Mouse (Mus musculus) megakaryocyte, embryonic 14.5 days (primary cell): Measurements from ENCODE around the gene Vsir. TPM values are rescaled to one million over a fixed set of nuclear protein-coding genes. Genes with fewer than 3 reads are reported as not detected.

Experiments
- H3K27me3 ChIP-seq: replicated peaks from 2 replicates; pipeline ENCODE3; 2012; ENCODE audit warnings: inconsistent platforms
- H3K36me3 ChIP-seq: replicated peaks from 2 replicates; pipeline ENCODE3; 2012; ENCODE audit warnings: low read length, inconsistent platforms, mixed read lengths
- H3K4me1 ChIP-seq: 2 replicates; pipeline ENCODE4 v1.6.1; 2012; ENCODE audit warnings: inconsistent platforms
- H3K4me3 ChIP-seq: replicated peaks from 2 replicates; pipeline ENCODE3; 2012; ENCODE audit warnings: moderate library complexity, mild to moderate bottlenecking, inconsistent platforms
- H3K9me3 ChIP-seq: 2 replicates; pipeline ENCODE4 v1.6.1; 2012; ENCODE audit warnings: inconsistent platforms
- FLI1 ChIP-seq: IDR thresholded peaks from 2 replicates; pipeline ENCODE4 v1.6.1; 2012; ENCODE audit warnings: low read length, inconsistent platforms, mixed read lengths
- GATA1 ChIP-seq: IDR thresholded peaks from 3 replicates; pipeline ENCODE4 v1.6.1; 2012; ENCODE audit warnings: mixed read lengths, low read length, inconsistent platforms, borderline replicate concordance
- polyA plus RNA-seq: library from polyadenylated mRNA; stranded (reverse); fragments of >175 nt; gene quantifications from 2 replicates; pipeline ENCODE4 v1.2.3, GENCODE M21; 2012; ENCODE audit warnings: low replicate concordance; ENCODE audit not compliant: insufficient read depth

The Vsir gene
- polyA plus RNA-seq, 1 experiment = 107 TPM

DNA sequence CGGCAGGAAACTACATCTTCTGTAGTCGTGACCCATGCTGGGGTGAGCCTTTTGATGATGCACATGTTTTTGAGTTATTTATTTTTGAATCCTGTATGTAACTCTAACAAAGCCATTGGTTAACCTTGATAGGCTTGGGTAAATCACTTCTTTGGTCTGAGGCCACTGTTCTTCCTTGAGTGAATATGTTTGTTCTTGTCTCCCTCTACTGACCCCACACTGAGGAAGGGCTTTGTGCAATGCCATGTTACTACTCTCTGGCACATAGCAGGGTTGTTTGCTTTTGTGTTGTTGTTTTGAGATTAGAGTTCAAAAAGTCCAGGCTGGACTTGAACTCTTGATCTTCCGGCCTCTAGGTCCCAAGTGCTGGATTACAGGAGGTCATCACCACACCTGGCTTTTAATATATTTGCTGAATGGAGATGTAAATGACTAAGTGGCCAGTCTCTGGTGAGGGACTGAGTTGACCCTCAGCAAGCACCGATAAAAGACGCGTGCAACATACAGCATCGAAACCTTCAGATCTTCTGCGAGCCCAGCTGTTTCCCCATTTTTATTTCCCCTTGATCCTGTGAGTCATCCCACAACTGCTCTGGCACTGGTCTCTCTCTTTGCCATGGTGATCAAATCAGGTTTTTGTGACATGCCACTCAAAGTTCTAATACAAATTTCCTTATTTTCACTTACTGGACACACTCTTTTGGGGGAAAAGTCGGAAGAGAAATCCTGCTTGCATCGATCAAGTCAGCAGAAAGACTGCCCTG lies 51.6 kb downstream of the Vsir start:
- H3K4me3 ChIP-seq = no peak overlapping the region
- peaks cover 31% of the 10 kb centered on the region for H3K27me3 ChIP-seq
- no peak for TF ChIP-seq GATA1
- no peak for TF ChIP-seq FLI1
- H3K36me3 ChIP-seq = peaks cover 3% of the 10 kb centered on the region
- peaks cover 39% of the 10 kb centered on the region for H3K4me1 ChIP-seq
- H3K9me3 ChIP-seq = no peaks in the 10 kb centered on the region

DNA sequence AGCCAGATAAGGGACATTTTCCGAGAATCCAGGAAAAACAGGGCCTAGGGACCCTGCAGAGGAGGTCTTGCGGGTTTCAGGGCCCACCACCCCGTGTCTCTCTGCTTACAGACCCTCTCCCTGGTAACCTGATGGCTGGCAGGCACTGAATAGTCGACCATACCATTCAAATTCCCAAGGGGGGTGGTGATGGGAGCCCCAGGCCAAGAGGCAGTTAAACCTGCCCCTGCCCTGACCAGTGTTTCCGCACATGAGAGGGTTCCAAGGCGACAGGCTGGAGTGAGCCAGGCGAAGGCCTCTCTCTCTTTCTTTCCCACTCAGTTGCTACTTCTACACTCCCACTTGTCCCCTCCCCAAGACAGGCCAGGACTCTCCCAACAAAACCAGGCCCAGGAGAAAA lies 52.8 kb downstream of the Vsir start, which contains the start of gene Gm17455:
TSS of gene Gm17455 (plus strand) at position 278 of the 400 bp plus-strand sequence.
- Histone ChIP-seq H3K36me3 (no peaks in the 10 kb centered on the region), H3K4me1 (peaks cover 37% of the 10 kb centered on the region), H3K9me3 (no peaks in the 10 kb centered on the region), H3K4me3 (no peak within 1 kb of the TSS), H3K27me3 (peaks cover 42% of the 10 kb centered on the region)
- TF ChIP-seq GATA1 (no peak), FLI1 (no peak)

DNA sequence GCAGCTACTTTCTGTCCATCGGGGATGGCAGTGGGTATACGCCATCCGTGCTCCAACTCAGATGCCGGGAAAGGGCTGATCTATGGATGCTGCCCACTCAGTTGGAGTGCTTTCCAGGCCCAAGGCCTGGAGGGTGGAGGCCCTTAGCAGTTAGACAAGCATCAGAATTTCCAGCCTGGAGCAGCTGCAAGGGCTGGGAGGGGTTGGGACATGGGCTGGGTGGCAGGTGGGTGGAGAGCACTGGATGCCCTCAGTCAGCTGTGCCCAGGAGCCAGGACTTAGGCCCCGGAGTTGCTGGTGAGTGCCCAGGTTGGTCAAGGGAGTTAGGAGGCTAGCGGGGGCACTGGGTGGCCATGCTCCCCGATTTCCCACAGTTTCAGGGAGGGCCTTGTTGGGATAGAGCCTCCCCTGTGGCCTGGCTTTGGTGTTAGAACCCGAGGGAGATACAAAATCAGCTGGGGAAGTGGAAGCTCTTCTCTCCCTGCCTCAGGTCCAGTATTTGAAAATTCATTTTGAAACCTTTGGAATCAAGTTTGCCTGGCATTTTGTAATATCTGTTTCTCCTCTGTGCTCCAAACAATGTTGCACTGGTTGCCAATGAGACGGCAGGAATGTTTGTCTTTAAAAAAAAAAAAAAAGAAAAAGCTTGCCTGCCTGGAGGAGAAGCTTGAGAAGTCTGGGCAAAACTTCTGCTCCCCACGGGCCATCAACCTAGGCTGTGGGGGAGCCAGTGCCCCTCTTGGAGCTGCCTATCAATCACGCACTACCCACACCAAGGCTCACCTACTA lies 54.0 kb downstream of the Vsir start:
- TF ChIP-seq GATA1 (no peak), FLI1 (no peak)
- Histone ChIP-seq H3K9me3 (no peaks in the 10 kb centered on the region), H3K27me3 (peaks cover 49% of the 10 kb centered on the region), H3K4me1 (peaks cover 33% of the 10 kb centered on the region; the same call in 1 of the 2 replicates), H3K4me3 (no peak overlapping the region), H3K36me3 (no peaks in the 10 kb centered on the region)

- H3K9me3 ChIP-seq = no peaks in the 10 kb centered on the region
- H3K36me3 ChIP-seq = no peaks in the 10 kb centered on the region
- peaks cover 76% of the 10 kb centered on the region for H3K27me3 ChIP-seq
- TF ChIP-seq FLI1 = no peak
- peaks cover 26% of the 10 kb centered on the region; the same call in 1 of the 2 replicates for H3K4me1 ChIP-seq
- H3K4me3 ChIP-seq = no peak overlapping the region
These were observed 59.0 kb downstream of the Vsir start for GRCm38 (mm10) chr10:60405460-60406177.

GRCm38 (mm10) chr10:60407831-60408230 lies 61.2 kb downstream of the Vsir start:
- peaks cover 82% of the 10 kb centered on the region for H3K27me3 ChIP-seq
- H3K36me3 ChIP-seq = no peaks in the 10 kb centered on the region
- no peaks in the 10 kb centered on the region for H3K9me3 ChIP-seq
- peak overlapping the region; percentile 18 for H3K4me3 ChIP-seq
- H3K4me1 ChIP-seq = peaks cover 29% of the 10 kb centered on the region; the same call in 1 of the 2 replicates
- TF ChIP-seq GATA1 (no peak), FLI1 (no peak)

- no peak for TF ChIP-seq FLI1
- TF ChIP-seq GATA1 = no peak
- no peak overlapping the region for H3K4me3 ChIP-seq
These were observed 65.1 kb downstream of the Vsir start for GRCm38 (mm10) chr10:60411794-60412193.

DNA sequence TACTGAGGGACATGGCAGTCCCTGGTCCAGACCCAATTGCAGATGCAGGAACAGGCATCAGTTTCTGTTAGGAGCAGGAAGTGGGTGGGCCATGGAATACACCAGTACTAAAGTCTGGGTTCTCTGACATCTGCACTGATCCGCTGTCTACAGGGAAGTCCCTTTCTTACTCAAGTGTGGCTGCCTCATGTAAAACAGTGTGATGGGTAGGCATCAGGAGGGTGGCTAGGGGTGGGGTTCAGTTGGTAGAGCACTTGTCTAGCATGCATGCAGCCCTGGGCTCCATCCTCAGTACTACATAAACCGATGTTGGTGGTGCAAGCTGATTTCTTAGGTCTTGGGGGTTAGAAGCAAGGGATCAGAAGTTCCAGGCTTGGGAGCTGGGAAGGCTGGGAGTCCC lies 67.1 kb downstream of the Vsir start:
- peaks cover 80% of the 10 kb centered on the region for H3K27me3 ChIP-seq
- no peak overlapping the region for H3K4me3 ChIP-seq
- H3K4me1 ChIP-seq = peaks cover 4% of the 10 kb centered on the region; the same call in 1 of the 2 replicates
- H3K9me3 ChIP-seq = no peaks in the 10 kb centered on the region
- no peaks in the 10 kb centered on the region for H3K36me3 ChIP-seq
- TF ChIP-seq GATA1 (no peak), FLI1 (no peak)

More at GRCm38 (mm10) chr10:60411794-60412193, 65.1 kb downstream of the Vsir start:
- Histone ChIP-seq H3K36me3 (no peaks in the 10 kb centered on the region), H3K9me3 (no peaks in the 10 kb centered on the region), H3K4me1 (peaks cover 13% of the 10 kb centered on the region; the same call in 1 of the 2 replicates), H3K27me3 (peaks cover 89% of the 10 kb centered on the region)

DNA sequence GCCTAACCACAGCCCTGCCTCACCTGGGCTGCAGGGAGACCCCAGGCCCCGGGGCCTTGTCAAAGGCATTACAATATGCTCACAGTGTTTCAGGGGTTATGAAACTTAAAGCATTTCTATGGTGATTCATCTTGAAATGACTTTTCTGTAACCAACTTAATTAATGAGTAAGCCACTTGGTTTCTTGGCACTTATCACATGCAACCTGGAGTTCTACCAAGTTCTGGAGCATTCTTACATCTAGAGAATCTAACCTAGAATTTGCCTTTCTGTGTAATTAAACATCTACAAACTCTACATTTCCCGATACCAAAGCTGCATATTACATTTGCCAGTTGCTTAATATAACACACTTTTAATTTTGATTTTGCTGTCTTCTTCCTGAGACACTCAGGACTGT lies 70.4 kb downstream of the Vsir start:
- Histone ChIP-seq H3K4me1 (peaks cover 3% of the 10 kb centered on the region; the same call in 1 of the 2 replicates), H3K9me3 (no peaks in the 10 kb centered on the region), H3K36me3 (no peaks in the 10 kb centered on the region), H3K27me3 (peaks cover 67% of the 10 kb centered on the region), H3K4me3 (no peak overlapping the region)
- TF ChIP-seq FLI1 (no peak), GATA1 (no peak)

DNA sequence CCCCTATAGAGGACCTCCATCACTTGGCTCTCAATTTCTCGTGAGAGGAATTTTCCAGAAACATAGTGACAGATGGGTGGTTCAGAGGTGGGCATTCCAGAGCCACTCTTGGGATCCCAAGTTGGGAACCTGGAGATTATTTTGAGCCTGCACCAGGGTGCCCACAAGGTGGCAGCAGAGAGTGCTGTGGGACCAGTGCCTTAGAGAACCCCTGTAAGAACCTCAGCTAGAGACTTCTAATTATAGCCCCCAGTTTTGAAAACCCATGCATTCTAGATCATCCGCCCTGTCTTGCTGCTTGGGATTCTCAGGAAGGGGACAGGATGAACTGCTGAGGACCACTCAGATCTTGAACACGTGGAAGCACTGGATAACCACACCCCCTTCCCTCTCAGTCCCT lies 71.5 kb downstream of the Vsir start:
- Histone ChIP-seq H3K4me1 (peaks cover 3% of the 10 kb centered on the region; the same call in 1 of the 2 replicates), H3K27me3 (peaks cover 64% of the 10 kb centered on the region), H3K4me3 (no peak overlapping the region), H3K36me3 (no peaks in the 10 kb centered on the region), H3K9me3 (no peaks in the 10 kb centered on the region)
- TF ChIP-seq GATA1 = no peak
- no peak for TF ChIP-seq FLI1

DNA sequence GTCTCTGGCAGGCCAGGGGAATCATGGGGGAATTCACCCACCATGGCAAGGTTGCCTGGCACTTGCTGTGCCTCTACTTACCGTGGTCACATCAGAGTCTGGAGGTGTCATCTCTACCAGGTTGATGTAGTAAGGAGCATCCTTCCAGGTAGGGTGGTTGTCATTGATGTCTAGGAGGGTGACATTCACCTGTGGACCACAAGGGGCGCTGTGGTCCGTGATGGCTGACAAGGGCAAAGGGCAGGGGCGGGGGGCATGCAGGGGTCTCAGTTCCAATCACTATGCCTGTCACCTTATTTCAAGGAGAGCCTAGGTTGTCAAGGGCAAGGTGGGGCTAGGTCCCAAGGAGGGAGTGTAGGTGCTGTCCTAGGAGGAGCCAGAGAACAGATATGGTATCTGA lies 73.0 kb downstream of the Vsir start:
- TF ChIP-seq GATA1 = no peak
- no peak for TF ChIP-seq FLI1
- Histone ChIP-seq H3K4me1 (peaks cover 3% of the 10 kb centered on the region; the same call in 1 of the 2 replicates), H3K9me3 (no peaks in the 10 kb centered on the region), H3K4me3 (no peak overlapping the region), H3K27me3 (peaks cover 53% of the 10 kb centered on the region), H3K36me3 (no peaks in the 10 kb centered on the region)

Other genes starting within 250 kb of the Vsir start
- 3.1 and 5.4 TPM in 2 replicates for gene Spock2, start 240.6 kb upstream of the Vsir start, polyA plus RNA-seq
- gene Chst3, start 127.6 kb upstream of the Vsir start, polyA plus RNA-seq = not detected in 2 replicates
- gene Psap, start 69.2 kb upstream of the Vsir start, polyA plus RNA-seq = 220 and 417 TPM in 2 replicates
- 0.44 TPM in 1 of 2 replicates, not detected in the other for gene Gm17455, start 52.9 kb downstream of the Vsir start, polyA plus RNA-seq